ENCODE assay signal across 18 mouse cellular contexts in the genomic region with DNA sequence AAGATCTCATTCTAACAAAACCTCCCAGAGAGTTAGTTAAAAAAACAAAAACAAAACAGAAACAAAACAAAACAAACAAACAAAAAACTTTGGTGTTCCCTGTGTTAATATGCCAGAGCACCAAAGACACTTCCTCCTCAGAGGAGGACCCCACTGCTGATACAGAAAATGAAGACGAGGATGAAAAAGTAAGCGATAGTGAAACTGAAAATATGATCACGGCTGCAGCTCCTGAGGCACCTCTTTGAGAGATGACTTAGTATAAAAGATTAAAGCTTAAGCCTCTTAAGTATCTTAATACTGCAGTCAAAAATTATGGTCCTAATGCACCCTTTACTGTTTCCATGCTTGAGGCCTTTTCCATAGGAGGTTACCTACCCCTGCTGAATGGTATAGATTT.
"Had no signal": no experiment of that assay in that cellular context is flagged by ENCODE, and none has a peak within 500 bp of the region (broad histone marks: within the 10 kb centered on the region; RNA-seq: fewer than 3 reads in every experiment).

No protein-coding gene starts in this region.

- DNase-seq: lung, adult 18-20 months; lung, embryonic 14.5 days; lung, postnatal 10 days; lung, postnatal 4 days; midbrain, embryonic 14.5 days; retina, postnatal 1 day; right cerebral cortex, adult 18-20 months; right cerebral cortex, postnatal 25 days; right cerebral cortex, postnatal 4 days; spleen, adult 18-20 months; thymus, adult 18-20 months; thymus, postnatal 14 days; thymus, postnatal 36 days had no signal

- H3K27me3 ChIP-seq: midbrain, embryonic 12.5 days; neural tube, embryonic 13.5 days; neural tube, embryonic 15.5 days had no signal

- ATAC-seq: midbrain, embryonic 16.5 days had no signal

- H3K4me2 ChIP-seq: lung, embryonic 14.5 days; midbrain, embryonic 12.5 days; neural tube, embryonic 13.5 days; neural tube, embryonic 15.5 days had no signal

- H3K4me3 ChIP-seq: midbrain, embryonic 10.5 days; midbrain, embryonic 12.5 days; neural tube, embryonic 13.5 days; neural tube, embryonic 15.5 days had no signal

- H3K36me3 ChIP-seq: midbrain, embryonic 10.5 days; midbrain, embryonic 12.5 days; neural tube, embryonic 13.5 days; neural tube, embryonic 15.5 days had no signal
